Mouse (Mus musculus) midbrain, embryonic 16.5 days (tissue): ENCODE measurements around the gene Gm10803. TPM values are rescaled to one million over a fixed set of nuclear protein-coding genes. Genes with fewer than 3 reads are reported as not detected.

ENCODE experiments used
- ATAC-seq: fragments of 200-750 bp; cut with Nextera tagmentation; 2 replicates; pipeline ENCODE4 v1.8.0; 2017; ENCODE audit warnings: moderate TSS enrichment
- H3K27ac ChIP-seq: fragments of 300-500 bp; sonication (generic); 2 replicates; pipeline ENCODE4 v1.5.1; 2014; ENCODE audit warnings: mild to moderate bottlenecking, low read length, mixed read lengths
- H3K27me3 ChIP-seq: fragments of 300-500 bp; sonication (generic); 2 replicates; pipeline ENCODE4 v1.6.1; 2014; ENCODE audit warnings: low read depth, low read length, mixed read lengths; ENCODE audit not compliant: control insufficient read depth, insufficient read depth
- H3K36me3 ChIP-seq: fragments of 300-500 bp; sonication (generic); 2 replicates; pipeline ENCODE4 v1.6.1; 2014; ENCODE audit warnings: mild to moderate bottlenecking, low read length, moderate library complexity, mixed read lengths; ENCODE audit not compliant: control insufficient read depth, insufficient read depth
- H3K4me1 ChIP-seq: fragments of 300-500 bp; sonication (generic); 2 replicates; pipeline ENCODE4 v1.6.1; 2014; ENCODE audit warnings: mild to moderate bottlenecking, low read length, mixed read lengths; ENCODE audit not compliant: control insufficient read depth, insufficient read depth
- H3K4me2 ChIP-seq: fragments of 300-500 bp; sonication (generic); 2 replicates; pipeline ENCODE4 v1.6.1; 2014; ENCODE audit warnings: mild to moderate bottlenecking, low read length, mixed read lengths
- H3K4me3 ChIP-seq: fragments of 300-500 bp; sonication (generic); 2 replicates; pipeline ENCODE4 v1.5.1; 2014; ENCODE audit warnings: low read depth, mild to moderate bottlenecking, low read length, moderate library complexity, mixed read lengths
- H3K9ac ChIP-seq: fragments of 300-500 bp; sonication (generic); 2 replicates; pipeline ENCODE4 v1.6.1; 2014; ENCODE audit warnings: low read depth, low read length, mixed read lengths
- H3K9me3 ChIP-seq: fragments of 300-500 bp; sonication (generic); replicated peaks from 2 replicates; pipeline ENCODE4 v1.6.1; 2014; ENCODE audit warnings: mild to moderate bottlenecking, low read length, mixed read lengths; ENCODE audit not compliant: control insufficient read depth, poor library complexity, severe bottlenecking
- WGBS: fragments of 180-500 bp; shearing (Covaris S2); extraction: QIAGEN DNeasy Blood & Tissue Kit; methylation state at CpG from one replicate; pipeline ENCODE4 v1.1.7; 2014; 5-methylcytosine and 5-hydroxymethylcytosine counted together
- polyA plus RNA-seq: library from polyadenylated mRNA; unstranded; fragments of >200 nt; fragmentation: Nextera tagmentation; extraction: Ambion mirVana; gene quantifications from 2 replicates; pipeline ENCODE4 v1.2.1, GENCODE M21; 2015

The Gm10803 gene
- polyA plus RNA-seq, 1 experiment from 2014 or later = not detected

DNA sequence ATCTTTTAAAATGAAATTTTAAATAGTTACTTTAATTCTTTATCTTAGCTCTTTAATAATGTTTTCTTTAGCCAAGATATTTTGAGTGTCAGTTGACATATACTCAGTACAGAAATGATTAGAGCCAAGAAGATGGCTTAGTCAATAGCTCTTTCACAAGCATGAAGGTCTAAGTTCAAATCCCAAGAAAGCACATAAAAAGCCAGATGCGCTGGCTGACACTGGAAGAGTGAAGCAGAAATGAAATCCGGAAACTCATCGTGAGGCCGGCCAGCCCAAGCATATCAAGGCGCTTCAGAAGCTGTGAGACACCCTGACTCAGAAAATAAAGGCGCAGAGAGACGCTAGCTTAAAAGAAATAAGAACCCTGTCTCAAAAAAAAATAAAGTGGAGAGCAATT, 26.5 kb upstream of the Gm10803 start:
- Histone ChIP-seq H3K4me2 (no peak overlapping the region), H3K36me3 (no peaks in the 10 kb centered on the region), H3K4me1 (no peaks in the 10 kb centered on the region; the same call in 1 of the 2 replicates), H3K27me3 (no peaks in the 10 kb centered on the region), H3K9ac (no peak overlapping the region), H3K9me3 (no peaks in the 10 kb centered on the region), H3K27ac (no peak overlapping the region), H3K4me3 (no peak overlapping the region)
- no peak for ATAC-seq
- 89% methylated on average over 7 of the region's 7 CpGs for WGBS

GRCm38 (mm10) chr2:93537385-93537967, 22.9 kb upstream of the Gm10803 start:
- ATAC-seq = 0 out of 2 replicates have a peak, but pooled peaks have one; percentile 32
- 39% methylated on average over 3 of the region's 3 CpGs for WGBS
- no peaks in the 10 kb centered on the region for H3K27me3 ChIP-seq

DNA sequence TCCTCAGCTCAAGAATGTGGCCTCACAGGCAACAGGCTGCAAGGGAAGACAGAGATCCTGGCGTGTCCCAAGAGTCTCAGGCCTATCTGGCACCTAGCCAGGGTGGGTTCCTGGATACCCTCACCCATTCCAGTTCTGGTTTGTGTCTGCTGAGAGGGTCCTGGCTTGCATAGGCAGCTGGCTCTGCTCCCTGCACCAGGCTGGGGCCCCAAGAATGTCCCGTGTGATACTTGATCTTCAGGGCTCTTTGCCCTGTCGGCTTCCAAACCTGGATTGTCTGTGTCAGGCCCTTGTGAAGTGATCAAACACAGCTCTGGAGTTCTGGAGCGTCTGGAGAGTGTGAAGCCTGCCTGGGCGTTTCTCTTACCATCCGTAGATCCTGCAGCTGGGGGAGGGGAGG, 22.2 kb upstream of the Gm10803 start:
- Histone ChIP-seq H3K27ac (no peak overlapping the region), H3K36me3 (no peaks in the 10 kb centered on the region), H3K4me1 (no peaks in the 10 kb centered on the region; the same call in 1 of the 2 replicates), H3K4me2 (no peak overlapping the region), H3K27me3 (no peaks in the 10 kb centered on the region), H3K9ac (no peak overlapping the region), H3K4me3 (no peak overlapping the region), H3K9me3 (no peaks in the 10 kb centered on the region)
- ATAC-seq = no peak
- 41% methylated on average over 6 of the region's 6 CpGs for WGBS

More at GRCm38 (mm10) chr2:93537385-93537967, 22.9 kb upstream of the Gm10803 start:
- H3K27ac ChIP-seq = no peak overlapping the region
- H3K4me2 ChIP-seq = no peak overlapping the region
- no peaks in the 10 kb centered on the region; the same call in 1 of the 2 replicates for H3K4me1 ChIP-seq
- H3K36me3 ChIP-seq = no peaks in the 10 kb centered on the region
- no peak overlapping the region for H3K4me3 ChIP-seq
- H3K9me3 ChIP-seq = no peaks in the 10 kb centered on the region
- H3K9ac ChIP-seq = no peak overlapping the region

DNA sequence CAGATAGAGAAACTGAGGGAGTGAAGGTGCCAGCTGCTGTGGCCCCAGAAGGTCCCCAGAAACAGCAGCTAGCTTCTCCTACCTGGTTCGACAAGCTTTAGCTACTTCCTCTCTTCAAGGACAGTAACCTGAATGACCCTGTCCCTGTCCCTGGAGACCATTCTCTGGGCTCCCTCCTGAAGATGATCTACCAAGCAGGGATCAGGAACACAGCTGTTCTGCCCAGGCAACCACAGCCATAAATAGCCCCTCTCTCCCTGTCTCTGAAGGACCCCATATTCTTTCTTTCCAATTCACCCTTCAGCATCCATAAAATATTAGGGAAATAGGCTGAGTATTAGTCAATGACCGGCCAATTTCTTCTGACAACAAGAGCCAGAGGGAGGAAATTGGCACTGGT, 18.6 kb upstream of the Gm10803 start:
- WGBS = 84% methylated on average over 2 of the region's 2 CpGs
- H3K4me2 ChIP-seq = no peak overlapping the region
- no peak overlapping the region for H3K4me3 ChIP-seq
- no peaks in the 10 kb centered on the region for H3K27me3 ChIP-seq
- no peaks in the 10 kb centered on the region for H3K9me3 ChIP-seq
- ATAC-seq = no peak
- H3K9ac ChIP-seq = no peak overlapping the region
- no peaks in the 10 kb centered on the region for H3K36me3 ChIP-seq
- no peaks in the 10 kb centered on the region; the same call in 1 of the 2 replicates for H3K4me1 ChIP-seq
- no peak overlapping the region for H3K27ac ChIP-seq

DNA sequence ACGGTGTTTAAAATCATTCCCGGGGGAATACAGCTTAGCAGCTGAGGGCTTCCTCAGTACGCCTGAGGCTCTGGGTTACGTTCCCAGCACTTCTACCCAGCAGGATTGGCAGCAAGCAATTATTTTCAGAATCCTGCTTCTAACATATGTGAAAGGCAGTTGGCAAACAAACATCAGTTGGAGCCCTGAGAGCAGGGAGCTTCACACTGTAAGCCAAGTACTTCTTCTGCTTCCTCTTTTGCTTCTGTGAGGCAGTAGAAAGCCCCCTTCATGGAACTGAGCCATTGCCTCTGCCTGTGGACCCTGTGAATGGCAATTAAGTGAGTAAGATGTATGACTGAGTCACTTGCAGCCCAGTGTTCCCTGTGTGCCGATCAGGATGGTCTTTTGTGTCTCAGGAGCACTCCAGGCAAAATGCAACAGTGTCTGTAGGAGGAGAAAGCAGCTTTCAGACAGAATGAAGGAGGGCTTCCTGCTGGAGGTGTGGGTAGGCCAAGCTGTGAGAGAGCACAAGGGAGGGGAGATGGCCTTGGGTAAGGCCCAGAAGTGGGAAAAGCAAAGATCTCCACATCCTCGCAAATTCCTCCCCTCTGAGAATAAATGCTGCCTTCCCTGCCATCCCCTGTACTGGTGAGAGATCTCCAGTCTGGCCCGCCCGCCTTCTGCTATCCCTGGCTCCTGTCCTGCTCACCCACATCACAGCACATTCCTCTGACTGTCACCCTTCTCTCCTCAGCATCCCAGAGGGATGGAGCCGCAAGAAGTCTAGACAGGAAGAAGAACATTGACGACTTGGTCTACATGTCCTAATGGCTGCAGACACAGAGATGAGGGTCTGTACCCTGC, 7.5 kb upstream of the Gm10803 start:
- WGBS = 63% methylated on average over 10 of the region's 10 CpGs
- H3K27me3 ChIP-seq = no peaks in the 10 kb centered on the region
- H3K9me3 ChIP-seq = no peaks in the 10 kb centered on the region
- H3K27ac ChIP-seq = no peak overlapping the region
- no peak for ATAC-seq
- no peak overlapping the region for H3K4me3 ChIP-seq
- H3K9ac ChIP-seq = no peak overlapping the region
- no peaks in the 10 kb centered on the region for H3K4me1 ChIP-seq
- H3K36me3 ChIP-seq = no peaks in the 10 kb centered on the region
- H3K4me2 ChIP-seq = no peak overlapping the region

DNA sequence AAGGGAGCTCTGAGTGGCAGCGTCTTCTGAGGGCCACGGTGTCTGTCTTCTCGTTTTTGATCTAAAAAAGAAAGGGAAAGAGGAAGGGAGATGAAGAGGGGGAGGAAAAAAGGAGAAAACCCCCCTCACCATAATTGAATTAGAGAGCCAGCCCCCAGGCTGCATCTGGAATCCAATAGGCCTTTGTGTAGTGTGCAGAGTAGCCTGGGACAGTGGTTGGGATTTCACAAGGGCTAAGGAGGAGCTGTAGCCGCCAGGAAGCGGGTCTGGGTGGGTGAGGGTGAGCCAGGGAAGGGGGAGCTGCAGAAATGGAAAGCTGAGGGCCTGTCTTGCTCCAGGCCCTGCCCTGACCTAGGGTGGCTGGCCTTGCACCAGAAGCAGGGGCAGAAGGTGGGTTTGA, 6.5 kb upstream of the Gm10803 start:
- Histone ChIP-seq H3K4me3 (no peak overlapping the region), H3K27ac (no peak overlapping the region), H3K4me1 (no peaks in the 10 kb centered on the region), H3K9ac (no peak overlapping the region), H3K27me3 (no peaks in the 10 kb centered on the region), H3K4me2 (no peak overlapping the region), H3K36me3 (no peaks in the 10 kb centered on the region), H3K9me3 (no peaks in the 10 kb centered on the region)
- 0 out of 2 replicates have a peak, but pooled peaks have one; percentile 62 for ATAC-seq
- 39% methylated on average over 5 of the region's 5 CpGs for WGBS

DNA sequence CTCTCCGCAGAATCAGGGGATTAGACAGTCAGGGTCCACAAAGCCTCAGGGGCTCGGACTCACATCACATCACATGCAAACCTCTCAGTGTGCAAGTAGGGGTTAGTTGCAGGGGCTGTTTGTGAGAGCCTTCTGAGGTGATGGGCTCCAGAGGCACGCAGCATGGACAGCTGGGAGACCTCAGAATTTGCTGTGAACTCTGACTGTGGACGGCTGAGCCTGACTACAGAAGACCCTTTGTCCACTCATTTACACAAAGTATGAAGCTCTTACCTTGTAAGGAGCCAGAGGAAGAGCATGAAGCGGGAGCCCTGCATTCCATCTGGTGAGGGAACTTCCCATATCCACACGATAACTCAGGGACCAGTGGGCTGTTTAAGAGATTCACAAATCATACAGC, 5.3 kb downstream of the Gm10803 start:
- Histone ChIP-seq H3K36me3 (no peaks in the 10 kb centered on the region), H3K4me2 (no peak overlapping the region), H3K9me3 (no peaks in the 10 kb centered on the region), H3K4me3 (no peak overlapping the region), H3K4me1 (no peaks in the 10 kb centered on the region), H3K27me3 (no peaks in the 10 kb centered on the region), H3K9ac (no peak overlapping the region), H3K27ac (no peak overlapping the region)
- 31% methylated on average over 6 of the region's 6 CpGs for WGBS
- no peak for ATAC-seq

DNA sequence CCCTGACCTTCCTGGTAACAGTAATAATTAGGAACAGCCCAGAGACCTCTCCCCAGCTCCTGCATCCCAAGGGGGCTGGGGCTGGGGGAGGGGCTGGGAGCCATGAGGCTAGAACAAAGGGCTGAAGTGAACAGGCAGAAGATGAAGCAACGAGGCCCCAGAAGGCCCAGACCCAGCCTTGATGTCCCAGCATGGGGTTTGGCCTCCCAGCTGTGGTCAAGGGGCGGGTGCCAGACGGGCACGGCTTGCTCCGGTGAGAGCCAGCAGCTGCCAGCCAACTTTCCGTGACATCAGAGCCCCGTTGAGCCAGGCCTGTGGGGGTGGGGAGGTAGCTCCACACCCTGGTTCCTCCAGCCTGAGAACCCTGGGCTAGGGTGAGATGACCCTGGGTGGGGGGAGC, 7.3 kb downstream of the Gm10803 start:
- 28% methylated on average over 7 of the region's 7 CpGs for WGBS
- H3K27ac ChIP-seq = no peak overlapping the region
- H3K9ac ChIP-seq = no peak overlapping the region
- H3K9me3 ChIP-seq = no peaks in the 10 kb centered on the region
- H3K4me3 ChIP-seq = no peak overlapping the region
- no peak overlapping the region for H3K4me2 ChIP-seq
- no peaks in the 10 kb centered on the region for H3K4me1 ChIP-seq
- no peaks in the 10 kb centered on the region for H3K36me3 ChIP-seq
- ATAC-seq = no peak
- H3K27me3 ChIP-seq = no peaks in the 10 kb centered on the region

DNA sequence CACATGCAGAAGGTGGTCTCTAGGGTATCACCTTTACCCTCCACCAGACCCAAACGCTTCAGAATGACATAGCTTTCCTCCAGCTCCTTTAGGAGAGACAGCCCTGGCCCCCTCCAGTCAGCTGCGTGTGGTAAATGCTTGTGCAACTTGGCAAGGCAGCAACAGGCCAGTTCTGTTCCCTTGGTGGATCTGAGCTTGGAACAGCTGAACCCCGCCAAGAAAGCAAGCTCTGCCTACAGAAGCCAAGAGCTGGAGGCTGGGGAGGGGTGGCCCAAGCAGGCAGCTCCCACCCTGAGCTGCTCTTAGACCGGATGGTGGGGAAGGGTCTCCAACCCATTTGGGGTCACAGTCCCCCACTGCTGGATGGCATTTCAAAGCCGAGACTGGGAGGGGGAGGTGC, 12.2 kb downstream of the Gm10803 start:
- Histone ChIP-seq H3K4me1 (no peaks in the 10 kb centered on the region), H3K36me3 (no peaks in the 10 kb centered on the region), H3K27ac (no peak overlapping the region), H3K27me3 (no peaks in the 10 kb centered on the region), H3K4me2 (no peak overlapping the region), H3K4me3 (no peak overlapping the region), H3K9ac (no peak overlapping the region), H3K9me3 (0 out of 2 replicates have a peak, but pooled peaks cover 2% of the 10 kb centered on the region)
- no peak for ATAC-seq
- WGBS = 64% methylated on average over 5 of the region's 5 CpGs
